Mouse (Mus musculus) intestine, postnatal 0 days (tissue): ENCODE results near the gene Kcnj10. TPM values are rescaled to one million over a fixed set of nuclear protein-coding genes. Genes with fewer than 3 reads are reported as not detected.

Source experiments
- ATAC-seq: fragments of 200-750 bp; cut with Nextera tagmentation; 2 replicates; pipeline ENCODE4 v1.8.0; 2017; ENCODE audit warnings: mild to moderate bottlenecking, moderate TSS enrichment, moderate library complexity
- H3K27ac ChIP-seq: fragments of 300-500 bp; sonication (generic); 2 replicates; pipeline ENCODE4 v1.5.1; 2014; ENCODE audit warnings: mild to moderate bottlenecking, low read depth, low read length, moderate library complexity
- H3K27me3 ChIP-seq: fragments of 300-500 bp; sonication (generic); replicated peaks from 2 replicates; pipeline ENCODE4 v1.6.1; 2014; ENCODE audit warnings: low read length, mixed read lengths; ENCODE audit not compliant: control insufficient read depth, insufficient read depth
- H3K36me3 ChIP-seq: fragments of 300-500 bp; sonication (generic); 2 replicates; pipeline ENCODE4 v1.6.1; 2014; ENCODE audit warnings: mild to moderate bottlenecking, moderate library complexity; ENCODE audit not compliant: control insufficient read depth, insufficient read depth
- H3K4me1 ChIP-seq: fragments of 300-500 bp; sonication (generic); replicated peaks from 2 replicates; pipeline ENCODE4 v1.6.1; 2014; ENCODE audit warnings: antibody characterized with exemption, low read length, mixed read lengths; ENCODE audit not compliant: control insufficient read depth, insufficient read depth
- H3K4me2 ChIP-seq: fragments of 300-500 bp; sonication (generic); replicated peaks from 2 replicates; pipeline ENCODE4 v1.6.1; 2014; ENCODE audit warnings: low read depth, mild to moderate bottlenecking, moderate library complexity
- H3K4me3 ChIP-seq: fragments of 300-500 bp; sonication (generic); 2 replicates; pipeline ENCODE4 v1.5.1; 2014; ENCODE audit warnings: low read depth, low read length
- H3K9ac ChIP-seq: fragments of 300-500 bp; sonication (generic); 2 replicates; pipeline ENCODE4 v1.6.1; 2014; ENCODE audit warnings: mild to moderate bottlenecking, low read depth, low read length
- H3K9me3 ChIP-seq: fragments of 300-500 bp; sonication (generic); 2 replicates; pipeline ENCODE4 v1.6.1; 2016; ENCODE audit warnings: mixed run types; ENCODE audit not compliant: control insufficient read depth
- CTCF ChIP-seq: sonication (generic); IDR thresholded peaks from 2 replicates; pipeline ENCODE4 v1.5.1; 2016; ENCODE audit warnings: low read depth, mild to moderate bottlenecking, control low read depth, antibody characterized with exemption, moderate library complexity
- WGBS: fragments of 180-500 bp; shearing (Covaris S2); extraction: QIAGEN DNeasy Blood & Tissue Kit; methylation state at CpG from one replicate; pipeline ENCODE4 v1.1.7; 2014; 5-methylcytosine and 5-hydroxymethylcytosine counted together
- polyA plus RNA-seq: library from polyadenylated mRNA; unstranded; fragments of >200 nt; fragmentation: Nextera tagmentation; extraction: Ambion mirVana; gene quantifications from 2 replicates; pipeline ENCODE4 v1.2.1, GENCODE M21; 2015

The Kcnj10 gene
- polyA plus RNA-seq, 1 experiment from 2014 or later, result 0.17 TPM

- H3K4me2 ChIP-seq, result no peak overlapping the region
- H3K27ac ChIP-seq, result no peak overlapping the region
- H3K9me3 ChIP-seq, result no peaks in the 10 kb centered on the region
- no peak overlapping the region for H3K9ac ChIP-seq
- TF ChIP-seq CTCF, result no peak
- no peaks in the 10 kb centered on the region for H3K27me3 ChIP-seq
- H3K4me1 ChIP-seq, result 0 out of 2 replicates have a peak, but pooled peaks cover 6% of the 10 kb centered on the region
- ATAC-seq, result no peak
- 89% methylated on average over 3 of the region's 3 CpGs for WGBS
- H3K4me3 ChIP-seq, result no peak overlapping the region
- peaks cover 33% of the 10 kb centered on the region; the same call in 1 of the 2 replicates for H3K36me3 ChIP-seq
Observed at GRCm38 (mm10) chr1:172314911-172315310, 26.1 kb upstream of the Kcnj10 start.

- H3K27me3 ChIP-seq, result no peaks in the 10 kb centered on the region
- no peaks in the 10 kb centered on the region for H3K4me1 ChIP-seq
- no peak overlapping the region for H3K27ac ChIP-seq
- ATAC-seq, result no peak
- H3K4me2 ChIP-seq, result no peak overlapping the region
- H3K36me3 ChIP-seq, result peaks cover 33% of the 10 kb centered on the region; the same call in 1 of the 2 replicates
- no peaks in the 10 kb centered on the region for H3K9me3 ChIP-seq
- no peak overlapping the region for H3K4me3 ChIP-seq
- H3K9ac ChIP-seq, result no peak overlapping the region
- WGBS, result 81% methylated on average over 18 of the region's 18 CpGs
- TF ChIP-seq CTCF, result no peak
Observed at GRCm38 (mm10) chr1:172317431-172317830, 23.6 kb upstream of the Kcnj10 start.

GRCm38 (mm10) chr1:172317946-172318345, 23.1 kb upstream of the Kcnj10 start:
- Histone ChIP-seq H3K9ac (no peak overlapping the region), H3K4me3 (no peak overlapping the region), H3K4me1 (no peaks in the 10 kb centered on the region), H3K9me3 (no peaks in the 10 kb centered on the region), H3K36me3 (peaks cover 33% of the 10 kb centered on the region; the same call in 1 of the 2 replicates), H3K27me3 (no peaks in the 10 kb centered on the region), H3K4me2 (no peak overlapping the region), H3K27ac (no peak overlapping the region)
- TF ChIP-seq CTCF, result no peak
- no peak for ATAC-seq
- WGBS, result 83% methylated on average over 15 of the region's 15 CpGs

DNA sequence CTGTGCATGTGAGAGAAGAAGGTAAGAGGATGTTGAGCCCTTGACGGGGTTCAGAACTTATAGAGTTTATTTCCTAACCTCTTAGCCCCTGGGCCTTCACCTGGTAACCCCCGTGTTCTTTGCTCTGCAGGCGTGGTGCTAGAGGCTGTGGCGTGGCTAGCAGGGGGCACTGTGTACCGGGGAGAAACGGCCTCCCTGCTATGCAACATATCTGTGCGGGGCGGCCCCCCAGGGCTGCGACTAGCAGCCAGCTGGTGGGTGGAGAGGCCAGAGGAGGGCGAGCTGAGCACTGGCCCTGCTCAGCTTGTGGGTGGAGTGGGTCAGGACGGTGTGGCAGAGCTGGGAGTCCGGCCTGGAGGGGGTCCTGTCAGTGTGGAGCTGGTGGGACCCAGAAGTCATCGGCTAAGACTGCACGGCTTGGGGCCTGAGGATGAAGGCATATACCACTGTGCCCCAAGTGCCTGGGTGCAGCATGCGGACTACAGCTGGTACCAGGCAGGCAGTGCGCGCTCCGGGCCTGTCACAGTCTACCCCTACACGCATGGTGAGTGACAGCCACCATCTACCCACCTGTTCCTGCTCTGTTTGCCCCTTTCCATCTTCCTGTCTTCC, 22.5 kb upstream of the Kcnj10 start:
- ATAC-seq, result no peak
- Histone ChIP-seq H3K9me3 (no peaks in the 10 kb centered on the region), H3K4me3 (no peak overlapping the region), H3K4me1 (no peaks in the 10 kb centered on the region), H3K27ac (no peak overlapping the region; the same call in 1 of the 2 replicates), H3K4me2 (no peak overlapping the region), H3K27me3 (no peaks in the 10 kb centered on the region), H3K9ac (no peak overlapping the region), H3K36me3 (peaks cover 33% of the 10 kb centered on the region; the same call in 1 of the 2 replicates)
- no peak for TF ChIP-seq CTCF
- WGBS, result 86% methylated on average over 19 of the region's 19 CpGs

- no peak for TF ChIP-seq CTCF
- WGBS, result 84% methylated on average over 7 of the region's 7 CpGs
- H3K36me3 ChIP-seq, result peaks cover 33% of the 10 kb centered on the region; the same call in 1 of the 2 replicates
- H3K4me3 ChIP-seq, result no peak overlapping the region
- no peak overlapping the region for H3K4me2 ChIP-seq
- no peak for ATAC-seq
- H3K9ac ChIP-seq, result no peak overlapping the region
- no peaks in the 10 kb centered on the region for H3K27me3 ChIP-seq
- H3K4me1 ChIP-seq, result no peaks in the 10 kb centered on the region
- H3K9me3 ChIP-seq, result no peaks in the 10 kb centered on the region
- H3K27ac ChIP-seq, result no peak overlapping the region
Observed at GRCm38 (mm10) chr1:172319346-172319745, 21.7 kb upstream of the Kcnj10 start.

DNA sequence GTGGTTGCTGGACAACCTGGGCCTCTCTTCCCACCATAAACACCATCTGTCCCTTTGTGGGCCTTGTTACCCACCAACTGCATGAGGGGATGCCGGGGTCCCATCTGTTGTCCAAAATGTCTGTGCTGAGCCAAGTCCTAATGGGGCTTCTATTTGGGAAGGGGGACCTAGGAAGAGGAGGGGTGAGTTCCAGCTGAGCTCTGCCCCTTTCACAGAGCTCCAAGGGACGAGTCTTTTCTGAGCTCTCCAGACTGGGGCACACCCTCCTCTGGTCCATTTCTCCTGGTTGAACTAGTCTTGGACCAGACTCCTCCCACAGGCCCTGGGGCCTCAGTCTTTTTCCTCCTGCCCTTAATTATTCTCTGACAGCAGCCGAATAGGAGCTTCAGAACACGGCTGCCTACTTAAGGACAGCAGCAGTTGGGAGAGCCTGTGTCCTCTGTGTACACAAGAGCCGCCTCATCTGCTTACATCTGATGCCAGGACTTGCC, 21.0 kb upstream of the Kcnj10 start:
- H3K9ac ChIP-seq, result no peak overlapping the region
- H3K27ac ChIP-seq, result no peak overlapping the region
- 32% methylated on average over 5 of the region's 5 CpGs for WGBS
- no peak for ATAC-seq
- TF ChIP-seq CTCF, result no peak
- peaks cover 2% of the 10 kb centered on the region; the same call in 1 of the 2 replicates for H3K27me3 ChIP-seq
- no peak overlapping the region for H3K4me2 ChIP-seq
- H3K4me1 ChIP-seq, result no peaks in the 10 kb centered on the region
- H3K36me3 ChIP-seq, result peaks cover 33% of the 10 kb centered on the region; the same call in 1 of the 2 replicates
- no peaks in the 10 kb centered on the region for H3K9me3 ChIP-seq
- H3K4me3 ChIP-seq, result no peak overlapping the region
